Mouse (Mus musculus): ENCODE measurements around the gene Casp8ap2. TPM values are rescaled to one million over a fixed set of nuclear protein-coding genes. Genes with fewer than 3 reads are reported as not detected.
A peak's percentile ranks its signal among the peaks of the same experiment; 100 is the strongest.

Gene Casp8ap2
- total and polyA plus RNA-seq, 2 experiments from 2014 or later, result 31.7 to 36.1 TPM

DNA sequence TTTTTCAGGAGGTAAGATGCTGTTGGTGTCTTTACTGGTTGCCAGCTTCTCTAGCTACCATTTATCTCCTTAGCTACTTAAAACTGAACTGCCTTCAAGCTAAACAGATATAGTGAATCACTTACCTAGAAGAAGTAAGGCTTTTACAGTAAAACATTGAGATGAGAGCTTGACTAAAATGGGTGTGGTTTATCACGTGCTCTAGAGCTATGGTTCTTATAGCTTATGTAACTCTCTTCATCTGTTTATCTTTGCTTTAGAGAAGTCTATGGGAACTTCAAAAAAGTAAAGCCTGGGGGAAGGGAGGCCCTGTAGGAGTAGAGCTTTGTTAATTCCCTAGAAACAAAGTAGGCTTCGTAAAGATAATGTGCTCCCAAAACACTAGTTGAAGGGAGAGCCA is 58.8 kb downstream of the Casp8ap2 start:
- Histone ChIP-seq H3K9me3 (ENCODE audit: low read length) (no peaks in the 10 kb centered on the region), H3K9ac (replicated peaks; ENCODE audit: low read length, poor library complexity, severe bottlenecking) (no peak overlapping the region), H3K36me3 (ENCODE audit: insufficient read depth, low read length) (peaks cover 60% of the 10 kb centered on the region), H3K27me3 (ENCODE audit: insufficient read depth, low read length) (no peaks in the 10 kb centered on the region), H3K4me3 (ENCODE audit: low read depth, low read length) (no peak overlapping the region), H3K4me2 (ENCODE audit: low read depth, low read length, poor library complexity, severe bottlenecking) (no peak overlapping the region), H3K4me1 (ENCODE audit: insufficient read depth, low read length) (no peaks in the 10 kb centered on the region), H3K27ac (ENCODE audit: low read depth, low read length) (no peak overlapping the region)
- 89% methylated on average over 2 of the region's 2 CpGs for WGBS
- DNase-seq (ENCODE audit: low spot score) (no peak), ATAC-seq (ENCODE audit: low FRiP score) (no peak)
- no peak for TF ChIP-seq CTCF (IDR thresholded peaks at IDR 0.05)

DNA sequence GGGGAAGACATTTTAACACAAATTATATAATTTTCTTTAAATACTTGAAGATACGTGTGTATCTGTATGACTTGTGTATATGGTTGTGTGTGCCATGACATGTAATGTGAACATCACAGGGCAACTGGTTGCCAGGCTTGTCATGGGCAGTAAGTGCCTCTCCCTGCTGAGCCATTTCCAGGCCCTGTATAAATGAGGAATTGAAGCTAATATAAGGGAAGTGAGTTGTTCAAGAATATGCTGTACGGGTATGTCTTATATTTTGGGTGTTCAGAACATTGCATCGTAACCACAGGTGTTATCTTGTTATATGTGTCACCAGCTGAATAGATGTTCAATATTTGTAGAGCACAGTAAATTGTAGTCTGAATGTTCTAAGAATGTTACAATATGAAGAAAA is 62.2 kb downstream of the Casp8ap2 start:
- ATAC-seq (ENCODE audit: low FRiP score) (no peak), DNase-seq (ENCODE audit: low spot score) (no peak)
- Histone ChIP-seq H3K4me2 (ENCODE audit: low read depth, low read length, poor library complexity, severe bottlenecking) (no peak overlapping the region), H3K4me3 (ENCODE audit: low read depth, low read length) (no peak overlapping the region), H3K9me3 (ENCODE audit: low read length) (no peaks in the 10 kb centered on the region), H3K36me3 (ENCODE audit: insufficient read depth, low read length) (peaks cover 45% of the 10 kb centered on the region), H3K27me3 (ENCODE audit: insufficient read depth, low read length) (no peaks in the 10 kb centered on the region), H3K4me1 (ENCODE audit: insufficient read depth, low read length) (no peaks in the 10 kb centered on the region), H3K9ac (replicated peaks; ENCODE audit: low read length, poor library complexity, severe bottlenecking) (no peak overlapping the region), H3K27ac (ENCODE audit: low read depth, low read length) (no peak overlapping the region)
- WGBS, result 95% methylated on average over 3 of the region's 3 CpGs
- TF ChIP-seq CTCF (IDR thresholded peaks at IDR 0.05), result no peak

GRCm38 (mm10) chr4:32680843-32681242 is 65.6 kb downstream of the Casp8ap2 start:
- H3K36me3 ChIP-seq (ENCODE audit: insufficient read depth, low read length), result peaks cover 37% of the 10 kb centered on the region
- TF ChIP-seq CTCF (IDR thresholded peaks at IDR 0.05), result peak; percentile 41
- H3K9me3 ChIP-seq (ENCODE audit: low read length), result no peaks in the 10 kb centered on the region
- WGBS, result 74% methylated on average over 3 of the region's 3 CpGs
- no peaks in the 10 kb centered on the region for H3K27me3 ChIP-seq (ENCODE audit: insufficient read depth, low read length)
- DNase-seq (ENCODE audit: low spot score) (no peak), ATAC-seq (ENCODE audit: low FRiP score) (no peak)
- no peak overlapping the region for H3K4me3 ChIP-seq (ENCODE audit: low read depth, low read length)
- no peak overlapping the region for H3K27ac ChIP-seq (ENCODE audit: low read depth, low read length)
- H3K9ac ChIP-seq (replicated peaks; ENCODE audit: low read length, poor library complexity, severe bottlenecking), result no peak overlapping the region
- H3K4me2 ChIP-seq (ENCODE audit: low read depth, low read length, poor library complexity, severe bottlenecking), result no peak overlapping the region
- H3K4me1 ChIP-seq (ENCODE audit: insufficient read depth, low read length), result no peaks in the 10 kb centered on the region

DNA sequence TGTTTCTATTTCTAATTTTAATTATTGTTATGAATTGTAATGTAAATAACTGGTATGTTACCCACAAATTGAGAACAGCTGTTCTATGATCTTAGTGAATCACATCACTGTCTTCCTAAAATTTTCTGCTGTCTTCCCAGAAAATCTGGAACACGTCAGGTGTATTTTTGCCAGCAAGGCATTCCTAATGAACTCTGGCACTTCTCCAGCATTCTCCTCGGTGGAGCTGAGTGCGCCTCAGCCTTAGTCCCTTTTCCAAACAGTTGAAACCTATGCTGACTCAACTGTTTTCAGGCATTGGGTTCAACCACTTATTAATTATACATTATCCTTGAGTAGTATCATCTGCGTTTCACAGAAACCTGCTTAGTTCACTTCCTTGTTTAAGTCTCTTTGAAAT is 67.2 kb downstream of the Casp8ap2 start:
- no peak overlapping the region for H3K27ac ChIP-seq (ENCODE audit: low read depth, low read length)
- no peak for ATAC-seq (ENCODE audit: low FRiP score)
- H3K4me1 ChIP-seq (ENCODE audit: insufficient read depth, low read length), result no peaks in the 10 kb centered on the region
- H3K9me3 ChIP-seq (ENCODE audit: low read length), result no peaks in the 10 kb centered on the region
- peaks cover 33% of the 10 kb centered on the region; the same call in 1 of the 2 replicates for H3K36me3 ChIP-seq (ENCODE audit: insufficient read depth, low read length)
- H3K9ac ChIP-seq (replicated peaks; ENCODE audit: low read length, poor library complexity, severe bottlenecking), result no peak overlapping the region
- TF ChIP-seq CTCF (IDR thresholded peaks at IDR 0.05), result no peak
- H3K4me2 ChIP-seq (ENCODE audit: low read depth, low read length, poor library complexity, severe bottlenecking), result no peak overlapping the region
- peak; percentile 5 for DNase-seq (ENCODE audit: low spot score)
- no peaks in the 10 kb centered on the region for H3K27me3 ChIP-seq (ENCODE audit: insufficient read depth, low read length)
- WGBS, result 79% methylated on average over 4 of the region's 4 CpGs
- no peak overlapping the region for H3K4me3 ChIP-seq (ENCODE audit: low read depth, low read length)

DNA sequence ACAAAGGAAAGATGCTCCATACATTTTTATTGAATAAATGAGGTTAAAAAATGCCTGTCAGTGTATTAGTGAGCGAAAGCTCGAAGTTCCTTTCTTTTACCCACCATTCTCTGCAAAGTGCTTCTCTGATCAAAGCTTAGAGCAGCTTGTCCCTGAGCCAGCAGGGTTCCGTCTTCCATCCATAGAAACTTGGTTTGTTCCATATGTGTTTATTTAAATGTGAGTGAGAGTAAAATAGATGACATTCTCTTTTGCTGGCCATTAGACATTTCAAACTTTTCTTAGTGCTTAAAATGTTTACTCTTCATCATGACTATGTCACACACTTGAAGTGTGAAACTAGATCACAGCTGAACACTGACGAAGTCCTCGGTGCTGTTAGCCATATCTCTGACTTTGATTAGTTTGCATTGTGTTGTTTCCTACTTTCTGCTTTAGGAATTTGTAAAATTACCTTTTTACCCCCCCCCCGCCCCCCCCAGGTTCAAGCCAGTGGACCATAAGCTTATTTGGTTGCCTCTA is 67.9 kb downstream of the Casp8ap2 start:
- DNase-seq (ENCODE audit: low spot score) (no peak), ATAC-seq (ENCODE audit: low FRiP score) (no peak)
- no peak for TF ChIP-seq CTCF (IDR thresholded peaks at IDR 0.05)
- Histone ChIP-seq H3K27ac (ENCODE audit: low read depth, low read length) (no peak overlapping the region), H3K9me3 (ENCODE audit: low read length) (no peaks in the 10 kb centered on the region), H3K36me3 (ENCODE audit: insufficient read depth, low read length) (peaks cover 30% of the 10 kb centered on the region; the same call in 1 of the 2 replicates), H3K4me3 (ENCODE audit: low read depth, low read length) (no peak overlapping the region), H3K27me3 (ENCODE audit: insufficient read depth, low read length) (no peaks in the 10 kb centered on the region), H3K9ac (replicated peaks; ENCODE audit: low read length, poor library complexity, severe bottlenecking) (no peak overlapping the region), H3K4me2 (ENCODE audit: low read depth, low read length, poor library complexity, severe bottlenecking) (no peak overlapping the region), H3K4me1 (ENCODE audit: insufficient read depth, low read length) (no peaks in the 10 kb centered on the region)
- 81% methylated on average over 6 of the region's 6 CpGs for WGBS

Other genes with a start within 250 kb of the Casp8ap2 start
- not detected in 2 replicates for gene Gja10, start 12.7 kb upstream of the Casp8ap2 start, total RNA-seq (2014; rRNA removed)
- gene Gja10, start 12.7 kb upstream of the Casp8ap2 start, polyA plus RNA-seq (2015; fragmentation: Nextera tagmentation; extraction: Ambion mirVana), result not detected in 2 replicates
- gene Mdn1, start 41.7 kb downstream of the Casp8ap2 start, total RNA-seq (2014; rRNA removed), result 26.8 and 33.6 TPM in 2 replicates
- gene Mdn1, start 41.7 kb downstream of the Casp8ap2 start, polyA plus RNA-seq (2015; fragmentation: Nextera tagmentation; extraction: Ambion mirVana), result 6.1 and 10.1 TPM in 2 replicates
- 27.3 and 82.4 TPM in 2 replicates for gene Lyrm2, start 184.8 kb downstream of the Casp8ap2 start, total RNA-seq (2014; rRNA removed)
- 115 and 117 TPM in 2 replicates for gene Lyrm2, start 184.8 kb downstream of the Casp8ap2 start, polyA plus RNA-seq (2015; fragmentation: Nextera tagmentation; extraction: Ambion mirVana)

Data from midbrain, postnatal 0 days (tissue).